Mouse (Mus musculus) layer of hippocampus, postnatal 36 days (tissue): ENCODE data around the gene Tmem44. TPM values are rescaled to one million over a fixed set of nuclear protein-coding genes. Genes with fewer than 3 reads are reported as not detected.
A peak's percentile ranks its signal among the peaks of the same experiment; 100 is the strongest.

Source experiments
- DNase-seq, 2 experiments: peaks; one replicate each; pipeline ENCODE4 v3.0.0; 2022
- total RNA-seq, 2 experiments: library from RNA; stranded (reverse); gene quantifications; 2 replicates each; pipeline ENCODE4 v1.2.3; 2021

Tmem44 gene
- total RNA-seq, 2 experiments from 2014 or later: 32.3 to 38.0 TPM

DNA sequence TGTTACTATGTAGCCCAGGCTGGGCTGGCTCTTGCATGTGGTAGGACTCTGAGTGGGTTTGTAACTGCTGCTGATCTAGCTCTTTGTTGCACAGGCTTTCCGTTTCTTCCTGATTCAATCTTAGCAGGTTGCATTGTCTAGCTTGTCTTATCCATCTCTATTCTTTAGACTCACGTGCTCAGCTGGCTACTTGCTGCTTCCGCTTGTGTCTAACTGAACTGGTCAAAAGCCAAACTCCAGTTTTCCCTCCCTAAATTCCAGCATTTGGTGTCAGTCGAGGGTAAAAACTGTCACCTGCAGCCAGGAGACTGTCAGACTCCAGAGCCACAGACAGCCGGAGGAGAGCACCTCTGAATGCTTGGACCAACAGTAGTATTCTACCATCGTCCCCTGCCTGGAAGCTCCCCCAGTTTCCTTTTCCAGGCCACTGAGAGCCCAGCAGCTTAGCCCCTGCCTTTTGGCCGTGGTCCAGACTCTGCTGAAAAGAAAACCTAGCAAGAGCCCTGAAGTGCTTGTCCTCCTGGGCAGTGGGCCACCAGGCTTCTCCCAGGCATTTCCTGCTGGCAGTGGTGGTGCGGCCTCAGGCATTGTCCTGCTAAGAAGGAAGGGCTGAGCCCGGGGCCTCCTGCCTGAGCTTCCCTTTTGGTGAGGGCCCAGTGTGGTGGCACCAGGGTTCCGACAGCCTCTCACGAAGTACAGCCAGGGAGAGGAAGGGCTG is 2.1 kb upstream of the Tmem44 start:
- DNase-seq: peak; percentile 65 to 81

DNA sequence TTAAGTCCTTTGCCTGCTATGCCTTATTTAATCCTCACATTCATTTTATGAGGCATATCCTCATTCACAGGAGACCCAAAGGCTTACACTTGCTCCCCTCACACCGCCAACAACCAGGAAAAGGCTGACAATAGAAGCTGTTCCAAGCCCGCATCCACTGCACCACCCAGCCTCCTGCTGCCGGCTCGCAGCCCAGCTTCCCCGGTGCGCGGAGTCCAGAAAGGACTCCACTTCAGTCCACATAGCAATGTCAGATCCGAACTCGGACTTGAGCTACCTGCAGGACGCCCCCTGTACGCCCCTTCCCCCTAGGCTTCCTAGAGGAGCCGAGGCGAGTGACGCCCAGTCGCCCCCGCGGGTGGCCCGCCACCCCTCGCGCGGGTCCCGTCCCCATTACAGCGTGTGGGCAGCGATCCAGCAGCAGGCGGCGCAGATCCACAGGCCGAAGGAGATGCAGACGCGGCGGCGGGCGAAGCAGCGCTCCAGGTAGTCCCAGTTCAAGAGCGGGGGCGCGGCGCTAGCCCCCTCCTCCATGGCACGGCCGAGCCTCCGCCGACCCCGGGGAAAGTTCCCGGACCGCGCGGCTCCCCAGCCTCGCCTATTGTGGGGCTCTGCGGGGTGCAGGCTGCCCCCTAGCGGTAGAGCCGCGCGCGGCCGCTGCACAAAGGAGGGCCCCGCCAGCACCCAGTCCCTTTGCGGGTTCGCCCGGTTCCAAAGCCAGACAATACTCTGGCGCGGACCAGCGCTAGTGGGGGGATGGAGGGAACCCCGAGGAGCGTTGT is 485 bp downstream of the Tmem44 start:
- DNase-seq: peak; percentile 78 to 84

DNA sequence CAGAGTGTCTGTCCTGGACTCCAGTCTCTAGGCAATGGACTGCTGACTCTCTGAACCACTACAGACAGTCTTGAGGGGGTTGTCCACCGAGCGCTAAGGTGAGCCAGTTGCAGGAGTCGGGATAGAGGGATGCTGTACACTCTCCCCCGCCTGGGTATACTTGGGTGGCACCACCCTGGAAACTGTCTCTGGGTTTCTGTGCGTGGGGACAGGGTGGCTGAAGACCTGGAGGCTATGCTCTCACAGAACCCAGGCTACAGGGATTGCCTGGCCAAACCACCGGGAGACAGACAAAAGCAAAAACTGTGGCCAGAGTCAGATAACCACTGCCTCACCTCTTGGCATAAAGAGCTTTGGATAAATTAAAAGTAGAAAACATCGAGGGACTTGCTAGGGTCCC is 1.1 kb downstream of the Tmem44 start:
- DNase-seq: no peak

DNA sequence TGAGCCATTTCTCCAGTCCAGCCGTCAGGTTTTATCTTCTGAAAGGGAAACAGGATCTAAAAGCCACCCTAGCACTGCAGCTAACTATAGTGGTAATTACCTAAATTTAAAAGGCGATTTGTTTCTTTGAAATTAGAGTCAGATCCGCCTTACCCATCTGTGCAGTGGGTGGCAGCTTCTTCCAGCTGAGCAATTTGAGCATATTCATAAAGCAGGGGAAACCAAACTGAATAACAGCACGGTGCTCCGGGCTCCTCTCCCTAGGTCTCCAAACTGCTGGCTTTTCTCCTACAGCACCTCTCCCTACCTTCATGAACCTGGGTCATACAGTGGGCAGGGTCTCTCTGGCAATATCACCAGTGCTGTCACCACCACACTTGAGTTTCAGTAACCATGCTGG is 2.4 kb downstream of the Tmem44 start:
- DNase-seq: no peak

DNA sequence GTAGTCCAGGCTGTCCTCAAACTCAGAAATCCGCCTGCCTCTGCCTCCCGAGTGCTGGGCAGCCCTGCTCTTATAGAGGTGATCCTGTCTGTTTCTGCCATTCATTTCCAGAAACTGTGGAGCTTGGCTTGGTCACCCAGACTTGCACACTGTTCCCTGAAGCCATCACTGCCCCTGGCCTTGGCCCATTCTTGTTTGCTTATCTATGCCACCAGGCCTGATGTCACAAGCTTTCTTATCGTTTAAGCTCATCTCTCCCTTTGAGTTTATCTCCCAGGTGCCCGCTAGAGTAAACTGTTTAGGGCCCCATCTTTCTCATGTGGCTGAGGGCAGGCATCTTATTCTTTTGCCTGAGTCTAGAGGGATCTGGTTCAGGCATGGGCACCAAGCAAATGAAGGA is 5.9 kb downstream of the Tmem44 start:
- DNase-seq: no peak

DNA sequence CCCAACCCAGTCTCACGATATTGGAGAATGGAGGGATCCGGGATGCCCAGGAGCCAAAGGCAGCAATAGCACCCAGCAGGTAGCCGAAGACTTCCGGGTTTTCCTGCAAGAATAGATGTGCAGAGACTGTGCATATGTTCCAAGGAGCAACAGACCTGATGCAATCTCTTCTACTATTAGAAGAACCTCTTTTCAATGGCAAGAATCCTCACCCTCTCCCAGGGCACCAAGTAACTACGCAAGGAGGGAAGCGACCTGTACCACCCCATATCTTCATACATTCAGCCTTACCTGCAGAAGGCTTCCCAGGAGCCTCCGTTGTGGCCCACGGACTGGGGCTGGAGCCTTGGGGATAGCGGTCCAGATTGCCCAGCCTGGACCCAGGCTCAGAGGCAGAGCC is 7.3 kb downstream of the Tmem44 start:
- DNase-seq: no peak

DNA sequence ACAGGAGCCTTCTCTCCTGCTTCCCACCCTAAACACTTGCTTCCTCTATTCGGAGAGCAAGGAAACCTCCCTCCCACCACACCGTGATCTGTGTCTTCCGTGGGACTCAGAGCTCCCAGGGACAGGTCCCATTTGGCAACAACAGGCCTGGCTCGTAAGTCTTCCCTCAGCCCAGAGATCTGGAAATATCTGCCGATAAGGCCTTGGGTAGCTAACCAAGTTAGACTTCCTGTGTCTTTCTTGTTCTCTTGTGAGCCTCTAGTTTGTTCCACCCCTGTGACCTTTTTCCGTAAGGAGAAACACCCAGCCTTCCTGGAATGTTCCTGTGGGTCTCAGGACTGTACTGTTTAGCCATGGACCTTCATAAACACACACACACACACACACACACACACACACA is 7.8 kb downstream of the Tmem44 start:
- no peak for DNase-seq

DNA sequence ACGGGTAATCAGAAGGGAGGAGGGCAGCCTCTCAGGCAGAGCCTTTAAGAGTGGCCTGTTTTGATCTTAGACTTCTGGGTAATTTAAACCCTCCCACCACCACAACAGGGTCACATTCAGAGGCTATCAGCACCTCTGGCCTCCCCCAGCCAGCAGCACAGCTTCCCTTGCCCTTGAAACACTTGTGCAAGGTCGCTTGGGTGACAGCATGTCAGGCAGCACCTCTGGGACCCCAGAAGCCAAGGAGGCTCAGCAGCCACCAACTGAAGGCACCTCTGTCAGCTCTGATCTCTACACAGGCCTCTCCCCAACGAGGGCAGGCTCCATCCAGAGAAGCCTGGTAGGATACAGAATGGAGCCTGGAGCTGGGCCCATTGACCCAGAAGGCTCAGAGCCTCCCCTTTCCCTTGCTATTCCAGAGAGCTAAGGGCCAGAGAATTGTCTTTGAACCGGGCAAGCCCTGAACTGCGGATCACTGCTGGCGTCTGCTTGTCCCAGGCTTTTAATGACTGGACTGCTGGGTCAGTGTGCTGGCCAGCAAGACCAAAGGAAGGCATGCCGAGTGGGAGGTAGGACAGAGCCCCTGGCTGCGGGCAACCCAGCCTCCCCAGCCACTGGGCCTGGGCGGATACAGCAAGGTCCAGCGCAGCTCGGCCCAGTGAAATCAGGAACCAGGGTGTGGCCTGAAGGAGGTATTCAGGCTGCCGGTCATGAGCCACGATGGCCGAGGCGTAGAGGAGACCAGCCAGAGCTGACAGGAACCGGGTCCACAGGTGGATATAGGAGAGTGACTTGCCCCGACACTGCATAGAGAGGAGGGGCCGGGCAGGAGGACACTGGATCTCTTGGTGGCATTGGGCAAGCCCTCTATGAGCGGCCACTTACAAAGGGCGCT is 10.3 kb downstream of the Tmem44 start:
- no peak for DNase-seq

DNA sequence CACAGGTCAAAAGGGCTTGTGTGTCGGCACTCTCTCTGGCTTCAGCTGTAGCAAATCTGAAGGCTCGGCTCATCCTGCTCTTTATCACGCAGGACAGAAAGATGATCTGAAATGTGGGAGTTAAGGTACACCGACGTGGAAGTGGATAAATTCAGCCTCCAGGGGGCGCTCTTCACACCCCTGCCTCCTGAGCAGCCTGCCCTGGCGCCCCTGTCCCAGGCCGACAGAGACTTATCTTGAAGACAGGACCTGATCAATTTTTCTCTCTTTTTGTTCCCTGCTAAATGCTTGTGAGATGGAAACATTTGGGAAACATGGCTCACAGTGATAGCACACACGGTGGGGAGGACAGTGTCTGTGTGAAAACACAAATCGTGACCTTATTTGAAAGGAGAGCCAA is 11.2 kb downstream of the Tmem44 start:
- no peak for DNase-seq

DNA sequence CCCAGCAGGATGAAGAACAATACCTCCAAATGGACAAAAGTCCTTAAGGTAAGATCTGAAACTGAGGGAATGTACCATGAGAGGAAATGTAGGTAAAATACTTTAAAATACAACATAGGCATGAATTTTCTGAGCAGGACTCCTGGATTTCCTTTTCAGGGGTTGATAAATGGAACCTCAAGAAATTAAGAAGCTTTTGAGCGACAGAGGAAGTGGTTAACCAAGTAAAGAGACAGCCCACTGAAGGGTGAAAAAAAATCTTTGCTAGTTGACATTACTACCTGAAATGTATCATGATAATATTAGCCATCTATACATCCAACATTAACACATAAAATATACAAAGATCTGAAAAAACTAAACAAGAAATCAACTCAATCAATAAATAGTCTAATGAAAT is 15.6 kb downstream of the Tmem44 start:
- DNase-seq: no peak

DNA sequence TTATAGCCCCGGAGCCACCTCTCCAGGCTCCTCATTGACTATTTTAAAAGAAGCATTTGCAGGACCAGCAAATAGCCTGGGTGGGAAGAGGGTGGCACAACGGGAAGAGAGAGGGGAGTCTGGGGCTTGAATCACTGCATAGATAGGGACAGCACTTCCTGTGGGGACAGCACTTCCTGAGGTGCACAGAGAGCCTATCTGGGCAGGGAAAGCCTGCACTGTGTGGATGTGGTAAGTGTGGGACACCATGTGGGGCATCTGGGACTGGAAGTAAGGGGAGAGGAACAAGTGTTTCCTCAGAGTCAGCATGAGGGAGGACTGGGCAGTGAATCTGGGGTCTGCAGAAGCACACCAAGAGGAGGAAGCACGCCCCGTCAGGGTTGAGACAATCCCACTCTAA is 17.1 kb downstream of the Tmem44 start:
- DNase-seq: no peak

DNA sequence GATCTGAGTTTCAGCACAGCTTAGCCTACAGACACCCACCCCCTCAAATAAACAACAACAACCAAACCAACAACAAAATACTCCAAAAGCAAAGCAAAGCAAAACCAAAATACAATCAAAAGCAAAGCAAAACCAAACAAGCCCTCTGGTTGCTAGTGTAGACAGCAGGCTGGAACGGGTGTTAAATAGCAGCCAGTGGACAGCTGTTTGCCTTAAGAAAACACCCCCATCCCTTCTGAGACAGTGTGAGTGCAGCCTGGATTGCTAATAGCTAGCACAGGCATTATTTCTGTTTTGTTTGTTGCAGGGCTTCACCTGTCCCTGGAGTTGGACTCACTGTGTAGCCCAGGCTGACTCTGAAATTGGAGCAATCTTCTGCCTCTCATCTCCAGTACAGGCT is 17.7 kb downstream of the Tmem44 start:
- no peak for DNase-seq

DNA sequence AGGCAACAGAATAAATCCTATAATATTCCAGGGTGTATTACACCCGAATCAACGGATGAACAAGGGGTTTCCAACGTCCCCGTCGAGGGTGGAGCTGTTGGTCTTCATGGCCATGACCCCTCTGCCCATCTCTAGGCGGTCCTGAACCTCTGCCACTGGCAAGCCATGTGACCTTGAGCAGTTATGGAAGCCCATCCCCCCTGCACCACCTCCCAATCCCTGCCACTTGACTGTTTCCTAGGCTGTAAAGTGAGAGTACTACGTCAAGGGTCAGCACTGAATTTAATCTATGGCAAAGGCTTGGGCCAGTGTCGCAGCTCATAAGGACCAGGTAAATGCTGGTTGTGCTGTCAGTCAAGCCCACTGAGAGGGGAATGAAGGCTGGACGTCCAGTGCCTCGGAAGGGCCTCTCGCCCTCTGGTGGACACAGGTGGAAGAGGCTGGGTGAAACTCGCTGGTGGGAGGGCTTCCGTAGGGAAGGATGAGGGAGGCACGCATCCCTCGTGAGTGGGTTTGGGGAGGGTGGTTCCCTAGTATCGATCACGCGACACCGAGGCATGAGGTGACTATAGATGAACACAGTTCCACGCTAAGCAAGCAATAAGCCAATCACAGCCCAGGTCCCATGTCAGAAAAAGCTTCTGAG is 18.8 kb downstream of the Tmem44 start:
- no peak for DNase-seq

DNA sequence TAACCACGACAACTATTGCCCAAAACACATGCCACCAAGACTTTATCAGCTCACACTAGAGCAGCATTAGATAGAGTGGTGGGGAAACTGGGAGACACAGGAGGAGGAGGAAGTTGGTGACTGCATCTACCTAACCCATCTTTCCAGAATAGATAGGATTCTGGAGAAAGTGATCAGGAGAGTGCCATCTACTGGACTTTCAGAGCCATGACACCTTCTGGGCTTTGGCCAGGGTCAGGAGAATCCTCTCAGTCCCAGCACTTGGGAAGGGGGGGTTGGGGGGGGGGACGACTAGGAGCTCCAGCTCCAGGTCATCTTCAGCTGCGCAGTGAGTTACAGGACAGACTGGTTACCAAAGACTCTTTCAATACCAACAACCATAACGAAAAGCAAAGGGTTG is 19.8 kb downstream of the Tmem44 start:
- DNase-seq: no peak

DNA sequence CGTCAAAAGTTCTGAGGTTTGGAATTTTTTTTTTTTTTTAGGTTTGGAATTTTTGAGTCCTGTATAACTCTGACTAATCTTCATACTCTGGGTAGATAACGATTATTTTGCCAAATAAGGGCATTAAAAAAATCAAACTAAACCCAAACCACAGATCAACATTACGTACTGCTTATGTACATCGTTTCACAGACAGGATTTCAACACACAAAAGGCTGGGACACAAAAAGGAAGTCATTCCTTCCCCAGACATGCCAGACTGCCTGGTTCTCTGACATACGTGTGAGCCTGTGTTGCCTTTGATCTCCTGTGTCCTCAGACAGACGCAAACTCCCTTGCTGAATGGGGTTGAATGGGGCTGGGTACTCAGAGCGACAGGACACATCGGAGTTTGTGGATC is 22.3 kb downstream of the Tmem44 start:
- DNase-seq: no peak

DNA sequence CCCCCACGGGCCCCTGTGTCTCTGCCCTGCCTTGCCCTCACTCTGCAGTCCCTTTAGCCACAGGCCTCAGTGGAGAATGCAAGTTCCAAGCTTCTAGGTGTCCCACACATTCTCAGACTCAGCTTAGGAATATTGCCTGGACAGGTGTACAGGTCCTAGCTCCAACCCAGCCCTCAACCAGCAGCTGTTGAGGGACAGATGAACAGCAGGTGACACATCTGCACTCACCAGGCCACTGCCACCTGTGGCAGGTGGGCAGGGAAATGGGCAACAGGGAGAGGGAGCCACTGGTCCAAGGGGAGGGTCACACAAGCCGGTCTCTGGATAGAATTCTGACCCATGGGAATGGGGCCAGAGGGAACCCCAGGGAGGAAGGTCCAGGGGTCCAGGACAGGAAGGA is 22.8 kb downstream of the Tmem44 start:
- no peak for DNase-seq

DNA sequence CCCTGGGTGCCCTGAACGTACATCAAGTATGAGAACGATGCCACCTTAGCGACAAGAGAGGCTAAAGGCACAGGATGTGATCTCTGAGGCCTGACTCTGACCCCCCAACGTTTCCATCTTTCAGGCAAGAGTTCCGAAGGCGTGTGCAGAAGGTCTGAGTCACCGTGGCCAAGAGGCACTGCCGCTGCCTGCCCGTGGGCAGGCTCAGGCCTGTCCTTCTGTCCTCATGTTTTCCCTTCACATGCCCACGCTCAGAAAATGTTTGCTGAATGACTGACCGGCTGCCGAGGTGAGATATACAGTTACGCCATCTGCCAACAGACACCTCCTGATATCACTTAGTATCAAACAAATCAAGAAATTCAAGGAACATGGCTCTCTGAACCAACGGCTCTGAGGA is 24.9 kb downstream of the Tmem44 start:
- DNase-seq: no peak

DNA sequence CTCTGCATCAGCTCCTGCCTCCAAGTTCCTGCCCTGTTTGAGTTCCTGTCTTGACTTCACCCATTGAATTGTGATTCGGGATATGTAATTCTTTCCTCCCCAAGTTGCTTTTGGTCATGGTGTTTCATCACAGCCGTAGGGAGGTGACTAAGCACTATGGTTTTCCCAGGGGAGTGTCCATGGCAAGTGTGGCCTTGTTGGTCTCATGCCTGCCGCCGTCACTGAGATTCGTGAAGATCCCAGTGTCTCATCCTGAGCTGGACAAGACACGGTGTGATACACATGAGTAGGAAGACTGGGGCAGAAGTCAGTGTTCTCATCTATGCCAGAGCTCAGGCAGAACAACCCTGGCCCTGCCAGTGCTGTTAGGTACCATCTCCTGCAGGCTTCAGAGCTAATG is 26.2 kb downstream of the Tmem44 start:
- no peak for DNase-seq

DNA sequence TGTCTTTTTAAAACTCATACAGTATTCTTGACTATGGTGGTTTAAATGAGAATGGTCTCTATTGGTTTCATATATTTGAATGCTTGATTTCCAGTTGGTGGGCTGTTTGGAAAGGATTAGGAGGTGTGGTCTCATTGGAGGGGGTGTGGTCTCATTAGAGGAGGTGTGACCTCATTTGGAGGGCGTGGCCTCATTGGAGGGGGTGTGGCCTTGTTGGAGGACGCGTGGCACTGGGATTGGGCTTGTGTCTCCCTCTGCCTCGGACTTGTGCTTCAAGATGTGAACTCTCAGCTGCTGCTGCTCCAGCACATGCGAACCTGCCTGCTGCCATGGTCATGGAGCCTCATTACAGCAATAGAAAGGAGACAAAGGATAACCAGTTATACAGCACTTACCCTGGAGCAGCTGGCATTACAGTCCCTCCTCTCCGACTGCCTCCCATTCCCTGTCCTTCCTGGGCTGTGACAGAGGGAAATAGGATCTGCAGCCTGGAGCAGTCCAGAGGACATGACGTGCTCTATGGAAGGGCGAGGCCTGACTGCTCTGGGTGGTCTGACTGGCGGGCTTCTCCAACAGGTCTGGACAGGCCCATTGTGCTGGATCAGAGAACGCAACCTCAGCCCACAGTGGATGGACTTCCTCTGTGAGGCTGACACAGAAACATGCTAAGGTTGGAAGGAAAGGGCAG is 28.2 kb downstream of the Tmem44 start:
- DNase-seq: no peak

DNA sequence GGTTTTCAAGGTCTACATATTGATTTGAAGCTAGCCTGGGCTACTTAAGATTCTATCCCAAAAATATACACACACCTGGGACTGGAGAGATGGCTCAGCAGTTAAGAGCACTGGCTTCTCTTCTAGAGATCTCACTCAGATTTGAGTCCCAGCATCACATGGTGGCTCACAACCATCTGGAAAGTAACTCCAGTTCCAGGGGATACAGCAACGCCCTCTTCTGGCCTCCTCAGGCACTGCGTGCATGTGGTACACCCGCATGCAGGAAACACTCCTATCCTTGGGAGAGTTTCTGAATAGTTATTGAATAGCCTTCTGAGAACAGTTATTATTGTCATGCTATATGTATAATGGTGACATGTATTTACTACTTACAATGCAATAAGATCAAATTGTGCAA is 29.5 kb downstream of the Tmem44 start:
- no peak for DNase-seq

DNA sequence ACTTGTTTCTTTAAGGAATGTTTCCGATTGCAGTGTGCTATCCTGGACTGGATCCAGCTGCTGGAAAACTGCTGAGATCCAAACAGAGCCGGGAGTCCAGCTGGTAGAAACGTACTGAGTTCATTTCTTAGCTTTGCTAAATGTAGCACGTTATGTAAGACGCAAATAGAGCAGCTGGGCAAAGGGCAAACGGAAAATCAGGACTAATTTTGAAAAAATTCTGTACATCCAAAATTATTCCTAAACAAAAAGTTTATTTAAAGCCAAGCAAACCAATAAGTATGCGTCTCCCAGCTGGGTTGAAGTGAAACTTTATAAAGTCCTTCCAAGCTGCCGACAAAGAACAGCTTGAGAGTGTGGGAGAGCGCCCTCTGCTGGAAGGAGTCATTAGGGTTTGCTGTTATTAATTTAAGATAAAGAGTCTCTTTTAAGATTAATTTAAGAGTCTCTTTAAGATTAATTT is 30.2 kb downstream of the Tmem44 start:
- DNase-seq: peak; percentile 57 to 60

DNA sequence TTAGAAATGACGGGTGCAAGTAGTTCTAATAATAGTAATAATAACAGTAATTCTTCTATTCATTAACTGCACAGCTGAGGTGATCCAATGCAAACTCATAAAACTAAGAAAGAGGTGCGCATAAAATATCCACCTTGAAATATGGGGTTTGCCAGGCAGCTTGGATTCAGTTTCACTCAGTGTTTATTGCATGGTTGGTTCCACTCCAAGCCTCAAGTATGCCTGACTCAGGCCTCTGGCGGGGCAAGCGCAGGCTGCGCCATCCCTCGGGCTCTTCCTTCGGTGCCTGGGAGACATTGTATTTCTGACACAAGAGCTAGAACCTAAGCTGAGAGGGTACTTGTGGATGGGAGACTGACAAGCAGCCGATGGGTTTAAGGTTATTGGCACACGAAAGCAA is 32.0 kb downstream of the Tmem44 start:
- DNase-seq: no peak
